Mouse (Mus musculus): ENCODE results near the gene Pld4. TPM values are rescaled to one million over a fixed set of nuclear protein-coding genes. Genes with fewer than 3 reads are reported as not detected.

Gene Pld4
- polyA plus RNA-seq, 1 experiment from 2014 or later, result 7.0 TPM

DNA sequence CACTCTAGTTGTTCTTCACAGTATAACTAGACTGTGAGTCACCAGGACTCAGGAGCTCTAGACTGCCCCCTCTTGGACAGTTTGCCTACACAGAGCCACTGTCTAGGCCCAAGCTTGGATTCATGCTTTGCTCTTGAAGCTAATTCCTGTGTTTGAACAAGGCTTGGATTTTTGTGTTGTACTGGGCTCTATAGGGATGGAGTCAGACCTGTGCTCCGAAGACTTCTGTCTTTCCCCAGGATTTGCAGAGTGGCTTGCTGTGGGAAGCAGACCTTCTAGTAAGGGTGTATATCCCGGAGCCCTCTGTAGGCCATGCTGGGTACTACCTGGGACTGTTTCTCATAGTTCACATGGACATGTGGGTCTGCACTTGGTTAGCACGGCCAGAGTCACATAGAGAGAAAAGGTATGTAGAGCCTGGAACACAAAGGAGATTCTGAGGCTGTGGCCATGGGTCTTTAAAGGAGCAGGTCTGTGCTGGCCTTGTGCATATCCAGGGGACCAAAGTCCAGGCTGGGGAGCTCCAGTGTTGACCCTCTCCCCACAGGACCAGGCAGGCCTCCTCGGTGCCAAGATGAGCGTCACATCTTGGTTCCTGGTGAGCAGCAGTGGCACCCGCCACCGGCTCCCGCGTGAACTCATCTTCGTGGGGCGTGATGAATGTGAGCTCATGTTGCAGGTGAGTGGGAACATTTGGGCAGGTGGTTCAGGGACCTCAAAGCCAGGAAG, 36.2 kb upstream of the Pld4 start:
- Histone ChIP-seq H3K4me2 (no peak overlapping the region), H3K36me3 (no peaks in the 10 kb centered on the region; the same call in 1 of the 2 replicates), H3K9ac (no peak overlapping the region), H3K4me3 (no peak overlapping the region), H3K27me3 (replicated peaks) (peaks cover 46% of the 10 kb centered on the region), H3K9me3 (no peaks in the 10 kb centered on the region), H3K4me1 (peaks cover 24% of the 10 kb centered on the region), H3K27ac (replicated peaks) (no peak overlapping the region)
- WGBS, result 71% methylated on average over 11 of the region's 11 CpGs
- no peak for ATAC-seq (ENCODE audit: extremely low read depth, insufficient number of reproducible peaks, low FRiP score, low TSS enrichment)

DNA sequence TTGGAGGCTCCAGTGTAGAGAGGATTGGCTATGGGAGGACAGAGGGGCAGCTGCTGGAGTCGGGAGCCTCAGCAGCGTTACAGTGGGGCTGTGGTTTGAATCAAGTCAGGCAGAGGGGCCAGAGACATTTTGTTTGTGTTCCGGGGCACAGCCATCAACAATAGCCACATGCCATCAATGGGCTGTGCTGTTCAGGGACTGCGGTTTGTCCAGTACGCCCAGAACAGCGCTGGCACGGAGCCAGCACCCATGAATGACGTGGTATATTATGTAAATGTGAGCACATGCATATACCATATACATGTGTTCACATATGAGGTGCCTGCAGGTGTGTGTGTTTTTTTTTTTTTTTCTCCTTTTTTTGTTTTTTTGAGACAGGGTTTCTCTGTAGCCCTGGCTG, 32.7 kb upstream of the Pld4 start:
- Histone ChIP-seq H3K4me3 (no peak overlapping the region), H3K4me2 (no peak overlapping the region), H3K4me1 (peaks cover 7% of the 10 kb centered on the region), H3K36me3 (peaks cover 12% of the 10 kb centered on the region), H3K9ac (no peak overlapping the region), H3K9me3 (no peaks in the 10 kb centered on the region), H3K27me3 (replicated peaks) (peaks cover 14% of the 10 kb centered on the region), H3K27ac (replicated peaks) (no peak overlapping the region)
- ATAC-seq (ENCODE audit: extremely low read depth, insufficient number of reproducible peaks, low FRiP score, low TSS enrichment), result no peak
- WGBS, result 81% methylated on average over 8 of the region's 8 CpGs

DNA sequence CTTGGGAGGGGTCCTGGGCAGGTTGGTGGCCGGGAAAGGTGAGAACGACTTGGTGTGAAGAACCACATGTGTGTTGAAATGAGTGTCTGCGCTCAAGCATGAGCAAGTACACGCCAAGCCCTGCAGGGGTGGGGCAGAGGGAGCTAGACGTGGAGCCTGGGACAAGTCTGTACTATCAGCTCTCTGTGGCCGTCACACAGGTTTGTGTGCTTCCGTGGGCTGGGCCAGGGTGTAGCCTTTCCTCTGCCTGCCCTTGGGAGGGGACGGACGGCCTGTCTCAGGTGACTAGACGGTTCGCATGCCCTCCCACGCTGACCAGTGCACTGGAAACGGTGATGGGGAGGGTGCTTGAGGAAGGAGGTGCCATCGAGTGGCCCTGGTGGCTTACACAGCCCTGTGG, 29.6 kb upstream of the Pld4 start:
- H3K9me3 ChIP-seq, result no peaks in the 10 kb centered on the region
- H3K27me3 ChIP-seq (replicated peaks), result 0 out of 2 replicates have a peak, but pooled peaks cover 3% of the 10 kb centered on the region
- H3K27ac ChIP-seq (replicated peaks), result no peak overlapping the region
- no peaks in the 10 kb centered on the region for H3K4me1 ChIP-seq
- peaks cover 37% of the 10 kb centered on the region for H3K36me3 ChIP-seq
- H3K9ac ChIP-seq, result no peak overlapping the region
- H3K4me2 ChIP-seq, result no peak overlapping the region
- 79% methylated on average over 14 of the region's 14 CpGs for WGBS
- ATAC-seq (ENCODE audit: extremely low read depth, insufficient number of reproducible peaks, low FRiP score, low TSS enrichment), result no peak
- H3K4me3 ChIP-seq, result no peak overlapping the region

GRCm38 (mm10) chr12:112732591-112732990, 27.9 kb upstream of the Pld4 start:
- no peak overlapping the region for H3K9ac ChIP-seq
- peaks cover 55% of the 10 kb centered on the region for H3K36me3 ChIP-seq
- no peak overlapping the region for H3K4me2 ChIP-seq
- WGBS, result 80% methylated on average over 10 of the region's 10 CpGs
- no peaks in the 10 kb centered on the region for H3K4me1 ChIP-seq
- H3K4me3 ChIP-seq, result no peak overlapping the region
- H3K27ac ChIP-seq (replicated peaks), result no peak overlapping the region
- no peaks in the 10 kb centered on the region for H3K27me3 ChIP-seq (replicated peaks)
- ATAC-seq (ENCODE audit: extremely low read depth, insufficient number of reproducible peaks, low FRiP score, low TSS enrichment), result no peak
- no peaks in the 10 kb centered on the region for H3K9me3 ChIP-seq

DNA sequence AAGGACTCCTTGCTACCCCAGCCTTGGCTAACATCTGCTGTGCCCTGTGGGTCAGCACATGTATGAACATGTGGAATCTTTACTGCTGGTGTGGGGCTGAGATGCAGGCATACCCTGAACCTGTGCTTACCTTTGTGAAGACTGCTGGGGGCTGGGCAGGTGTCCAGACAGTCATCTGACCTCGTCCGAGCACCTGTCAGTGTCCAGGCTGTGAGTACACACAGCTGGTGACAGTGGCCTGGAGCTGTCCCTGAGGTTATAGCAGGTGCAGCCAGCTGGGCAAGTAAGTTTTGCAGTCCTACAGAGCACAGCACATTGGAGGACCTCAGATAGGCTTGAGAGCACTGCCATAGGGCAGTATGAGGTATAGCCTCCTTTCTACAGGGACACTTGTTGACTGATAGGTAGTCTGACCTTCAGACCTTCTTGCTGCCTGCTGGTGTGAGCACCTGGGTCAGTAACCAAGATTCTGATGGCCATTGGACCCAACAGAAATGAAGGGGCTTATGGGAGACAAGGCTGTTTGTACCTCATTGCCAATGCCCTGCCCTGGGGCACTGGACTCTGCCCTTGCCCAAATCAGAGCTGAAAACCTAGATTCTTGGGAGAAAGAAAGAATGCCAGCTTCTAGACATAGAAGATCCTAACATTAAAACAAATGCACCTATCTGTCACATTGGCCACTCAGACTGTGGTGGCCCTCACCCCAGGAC, 26.2 kb upstream of the Pld4 start:
- Histone ChIP-seq H3K9ac (no peak overlapping the region), H3K4me1 (no peaks in the 10 kb centered on the region), H3K27me3 (replicated peaks) (no peaks in the 10 kb centered on the region), H3K27ac (replicated peaks) (no peak overlapping the region), H3K4me2 (no peak overlapping the region), H3K4me3 (no peak overlapping the region), H3K36me3 (peaks cover 71% of the 10 kb centered on the region), H3K9me3 (no peaks in the 10 kb centered on the region)
- 72% methylated on average over 2 of the region's 2 CpGs for WGBS
- no peak for ATAC-seq (ENCODE audit: extremely low read depth, insufficient number of reproducible peaks, low FRiP score, low TSS enrichment)

GRCm38 (mm10) chr12:112734881-112735655, 25.4 kb upstream of the Pld4 start:
- 84% methylated on average over 19 of the region's 19 CpGs for WGBS
- H3K27me3 ChIP-seq (replicated peaks), result no peaks in the 10 kb centered on the region
- H3K27ac ChIP-seq (replicated peaks), result no peak overlapping the region
- H3K4me2 ChIP-seq, result no peak overlapping the region
- no peak for ATAC-seq (ENCODE audit: extremely low read depth, insufficient number of reproducible peaks, low FRiP score, low TSS enrichment)
- H3K9ac ChIP-seq, result no peak overlapping the region
- H3K9me3 ChIP-seq, result no peaks in the 10 kb centered on the region
- H3K36me3 ChIP-seq, result peaks cover 77% of the 10 kb centered on the region
- H3K4me3 ChIP-seq, result no peak overlapping the region
- H3K4me1 ChIP-seq, result no peaks in the 10 kb centered on the region

DNA sequence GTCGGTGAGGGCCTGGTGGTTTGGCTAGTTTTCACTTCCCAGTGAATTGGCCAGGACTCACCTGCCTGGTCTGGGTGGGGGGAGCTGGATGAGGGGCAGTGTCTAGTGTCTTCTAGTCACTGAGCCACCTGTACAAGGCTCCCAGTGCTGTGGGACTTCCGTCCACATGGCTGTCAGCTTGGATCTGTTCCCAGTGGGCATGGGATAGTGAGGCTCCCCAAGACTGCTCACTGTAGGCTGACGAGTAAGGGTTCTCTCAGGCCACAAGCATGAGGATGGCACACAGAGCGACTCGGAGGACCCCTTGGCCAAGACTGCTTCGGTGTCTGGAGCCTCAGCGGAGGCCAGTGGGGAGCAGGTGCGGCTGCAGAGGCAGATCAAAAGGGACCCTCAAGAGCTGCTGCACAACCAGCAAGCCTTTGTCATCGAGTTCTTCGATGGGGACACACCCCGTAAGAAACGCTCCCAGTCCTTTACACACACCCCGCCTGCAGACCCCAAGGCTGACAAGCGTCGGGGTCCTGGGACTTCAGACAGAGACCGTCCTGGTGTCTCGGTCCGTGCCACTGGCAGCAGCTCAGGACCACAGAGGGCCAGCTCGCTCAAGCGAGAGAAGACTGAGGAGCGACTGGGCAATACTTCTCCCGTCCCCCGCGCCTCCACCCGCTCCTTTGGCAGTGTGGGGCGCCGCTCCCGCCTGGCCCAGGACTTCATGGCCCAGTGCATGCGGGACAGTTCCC, 24.4 kb upstream of the Pld4 start:
- 83% methylated on average over 29 of the region's 29 CpGs for WGBS
- Histone ChIP-seq H3K9ac (no peak overlapping the region), H3K27me3 (replicated peaks) (no peaks in the 10 kb centered on the region), H3K9me3 (no peaks in the 10 kb centered on the region), H3K4me2 (no peak overlapping the region), H3K4me3 (no peak overlapping the region), H3K36me3 (peaks cover 82% of the 10 kb centered on the region), H3K27ac (replicated peaks) (no peak overlapping the region), H3K4me1 (no peaks in the 10 kb centered on the region)
- ATAC-seq (ENCODE audit: extremely low read depth, insufficient number of reproducible peaks, low FRiP score, low TSS enrichment), result no peak

DNA sequence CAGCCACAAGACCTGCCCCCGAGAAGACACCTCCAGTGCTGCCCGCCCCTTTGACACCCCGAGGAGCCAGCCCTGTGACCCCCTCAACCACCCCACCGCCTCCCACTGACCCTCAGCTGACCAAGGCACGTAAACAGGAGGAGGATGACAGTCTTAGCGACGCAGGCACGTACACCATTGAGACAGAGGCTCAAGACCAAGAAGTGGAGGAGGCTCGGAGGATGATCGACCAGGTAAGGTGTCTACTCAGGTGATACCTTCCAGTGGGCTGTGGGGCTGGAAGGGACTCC, 23.9 kb upstream of the Pld4 start:
- Histone ChIP-seq H3K9me3 (no peaks in the 10 kb centered on the region), H3K9ac (no peak overlapping the region), H3K4me2 (no peak overlapping the region), H3K36me3 (peaks cover 80% of the 10 kb centered on the region), H3K4me3 (no peak overlapping the region), H3K27me3 (replicated peaks) (no peaks in the 10 kb centered on the region), H3K27ac (replicated peaks) (no peak overlapping the region), H3K4me1 (no peaks in the 10 kb centered on the region)
- WGBS, result 85% methylated on average over 10 of the region's 10 CpGs
- ATAC-seq (ENCODE audit: extremely low read depth, insufficient number of reproducible peaks, low FRiP score, low TSS enrichment), result no peak

DNA sequence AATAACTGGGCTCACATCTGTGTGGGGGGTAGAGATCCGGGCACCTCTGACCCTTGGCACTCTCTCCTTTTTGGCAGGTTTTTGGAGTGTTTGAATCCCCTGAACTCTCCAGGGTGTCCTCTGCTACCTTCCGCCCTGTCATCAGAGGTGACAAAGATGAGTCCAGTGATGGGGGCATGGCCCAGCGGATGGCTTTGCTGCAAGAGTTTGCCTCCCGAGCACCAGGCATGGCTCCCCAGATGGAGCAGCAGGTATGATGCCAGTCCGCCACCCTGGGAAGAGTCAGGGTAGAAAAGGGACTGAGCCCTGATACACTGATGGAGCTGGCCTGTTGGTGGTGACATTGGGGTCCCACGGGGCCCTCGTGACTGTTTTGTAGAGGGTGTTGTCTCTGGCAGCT, 23.4 kb upstream of the Pld4 start:
- H3K4me1 ChIP-seq, result no peaks in the 10 kb centered on the region
- H3K27ac ChIP-seq (replicated peaks), result no peak overlapping the region
- no peak overlapping the region for H3K4me2 ChIP-seq
- H3K9ac ChIP-seq, result no peak overlapping the region
- H3K36me3 ChIP-seq, result peaks cover 77% of the 10 kb centered on the region
- H3K4me3 ChIP-seq, result no peak overlapping the region
- ATAC-seq (ENCODE audit: extremely low read depth, insufficient number of reproducible peaks, low FRiP score, low TSS enrichment), result no peak
- 76% methylated on average over 7 of the region's 7 CpGs for WGBS
- H3K9me3 ChIP-seq, result no peaks in the 10 kb centered on the region
- H3K27me3 ChIP-seq (replicated peaks), result no peaks in the 10 kb centered on the region

DNA sequence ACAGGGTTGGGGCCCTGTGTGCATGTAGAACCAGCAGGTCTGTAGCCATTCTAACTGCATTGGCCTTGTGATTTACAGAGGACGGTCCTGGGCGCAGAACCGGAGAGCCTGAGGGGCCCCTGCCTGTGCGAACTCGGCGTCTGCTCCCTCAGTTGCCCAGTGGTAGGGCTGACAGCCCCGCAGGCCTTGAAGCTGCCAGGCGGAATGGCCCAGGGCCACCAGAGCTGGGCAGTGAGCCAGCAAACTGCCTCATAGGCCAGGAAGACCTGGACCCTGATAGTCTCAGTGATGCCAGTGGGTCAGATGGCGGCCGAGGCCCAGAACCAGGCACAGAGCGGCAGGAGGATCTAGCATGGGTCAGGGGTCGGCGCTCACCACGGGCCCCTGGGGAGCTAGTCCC, 22.7 kb upstream of the Pld4 start:
- Histone ChIP-seq H3K4me3 (no peak overlapping the region), H3K9me3 (no peaks in the 10 kb centered on the region), H3K36me3 (peaks cover 70% of the 10 kb centered on the region), H3K27me3 (replicated peaks) (no peaks in the 10 kb centered on the region), H3K27ac (replicated peaks) (no peak overlapping the region), H3K4me2 (no peak overlapping the region), H3K9ac (no peak overlapping the region), H3K4me1 (peaks cover 2% of the 10 kb centered on the region)
- WGBS, result 85% methylated on average over 14 of the region's 14 CpGs
- ATAC-seq (ENCODE audit: extremely low read depth, insufficient number of reproducible peaks, low FRiP score, low TSS enrichment), result no peak

Data from heart, embryonic 13.5 days (tissue).